Mouse (Mus musculus): ENCODE measurements around the gene Nlrc5. TPM values are rescaled to one million over a fixed set of nuclear protein-coding genes. Genes with fewer than 3 reads are reported as not detected.

Gene Nlrc5
- polyA plus RNA-seq, 1 experiment from 2014 or later: 0.10 TPM

DNA sequence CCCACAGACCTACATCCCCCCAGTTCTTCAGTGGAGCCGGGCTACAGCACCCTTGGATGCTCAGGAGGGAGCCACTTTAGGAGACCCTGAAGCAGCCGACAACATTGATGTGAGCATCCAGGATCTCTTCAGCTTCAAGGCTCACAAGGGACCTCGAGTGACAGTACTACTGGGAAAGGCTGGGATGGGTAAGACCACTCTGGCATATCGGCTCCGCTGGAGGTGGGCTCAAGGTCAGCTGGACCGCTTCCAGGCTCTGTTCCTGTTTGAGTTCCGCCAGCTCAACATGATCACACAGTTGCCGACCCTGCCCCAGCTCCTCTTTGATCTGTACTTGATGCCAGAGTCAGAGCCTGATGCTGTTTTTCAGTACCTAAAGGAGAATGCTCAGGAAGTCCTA lies 41.6 kb downstream of the Nlrc5 start:
- H3K27me3 ChIP-seq: no peaks in the 10 kb centered on the region

DNA sequence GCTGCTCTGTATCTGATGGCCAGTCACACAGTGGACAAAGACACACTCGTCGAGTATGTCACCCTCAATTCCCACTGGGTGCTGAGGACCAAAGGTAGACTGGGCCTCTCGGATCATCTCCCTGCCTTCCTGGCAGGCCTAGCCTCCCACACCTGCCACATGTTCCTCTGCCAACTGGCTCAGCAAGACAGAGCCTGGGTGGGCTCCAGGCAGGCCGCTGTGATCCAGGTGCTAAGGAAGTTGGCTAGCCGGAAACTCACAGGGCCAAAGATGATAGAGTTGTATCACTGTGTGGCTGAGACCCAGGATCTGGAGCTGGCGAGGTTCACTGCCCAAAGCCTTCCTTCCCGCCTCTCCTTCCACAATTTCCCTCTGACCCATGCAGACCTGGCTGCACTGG lies 42.7 kb downstream of the Nlrc5 start:
- H3K4me2 ChIP-seq: no peak overlapping the region
- no peak for ATAC-seq (ENCODE audit: borderline replicate concordance, extremely low read depth, low FRiP score, low TSS enrichment)
- no peaks in the 10 kb centered on the region for H3K9me3 ChIP-seq
- WGBS: 73% methylated on average over 7 of the region's 7 CpGs
- no peak overlapping the region for H3K4me3 ChIP-seq
- H3K36me3 ChIP-seq: no peaks in the 10 kb centered on the region
- no peaks in the 10 kb centered on the region for H3K27me3 ChIP-seq
- no peak overlapping the region for H3K27ac ChIP-seq
- no peak overlapping the region for H3K9ac ChIP-seq
- H3K4me1 ChIP-seq: no peaks in the 10 kb centered on the region

More for the DNA sequence above, 41.6 kb downstream of the Nlrc5 start:
- ATAC-seq (ENCODE audit: borderline replicate concordance, extremely low read depth, low FRiP score, low TSS enrichment): no peak
- H3K9me3 ChIP-seq: no peaks in the 10 kb centered on the region
- H3K36me3 ChIP-seq: no peaks in the 10 kb centered on the region
- H3K4me2 ChIP-seq: no peak overlapping the region
- no peaks in the 10 kb centered on the region for H3K4me1 ChIP-seq
- no peak overlapping the region for H3K27ac ChIP-seq
- H3K4me3 ChIP-seq: no peak overlapping the region
- H3K9ac ChIP-seq: no peak overlapping the region
- WGBS: 56% methylated on average over 8 of the region's 8 CpGs

DNA sequence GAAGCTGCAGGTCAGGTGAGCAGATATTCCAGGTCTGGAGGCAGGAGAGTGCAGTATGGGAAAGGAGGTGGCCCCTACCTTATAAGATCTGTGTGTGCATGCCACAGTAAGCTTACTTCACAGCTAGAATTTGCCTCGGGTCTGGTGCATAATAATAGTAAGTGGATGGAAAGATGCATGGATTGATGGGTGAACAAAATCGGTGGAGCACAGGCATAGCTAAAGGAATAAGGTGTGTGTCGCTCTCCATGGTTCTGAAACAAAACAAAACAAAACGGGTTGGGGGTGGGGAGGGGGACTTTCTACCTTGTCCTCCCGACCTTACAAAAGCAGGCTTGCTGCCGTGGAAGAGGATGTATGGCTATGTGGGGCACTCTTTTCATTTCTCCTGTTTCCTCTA lies 47.9 kb downstream of the Nlrc5 start:
- Histone ChIP-seq H3K9me3 (no peaks in the 10 kb centered on the region), H3K36me3 (no peaks in the 10 kb centered on the region), H3K9ac (no peak overlapping the region), H3K4me1 (no peaks in the 10 kb centered on the region), H3K4me2 (no peak overlapping the region), H3K4me3 (no peak overlapping the region), H3K27me3 (no peaks in the 10 kb centered on the region), H3K27ac (no peak overlapping the region)
- no peak for ATAC-seq (ENCODE audit: borderline replicate concordance, extremely low read depth, low FRiP score, low TSS enrichment)
- WGBS: 7% methylated on average over 6 of the region's 6 CpGs

DNA sequence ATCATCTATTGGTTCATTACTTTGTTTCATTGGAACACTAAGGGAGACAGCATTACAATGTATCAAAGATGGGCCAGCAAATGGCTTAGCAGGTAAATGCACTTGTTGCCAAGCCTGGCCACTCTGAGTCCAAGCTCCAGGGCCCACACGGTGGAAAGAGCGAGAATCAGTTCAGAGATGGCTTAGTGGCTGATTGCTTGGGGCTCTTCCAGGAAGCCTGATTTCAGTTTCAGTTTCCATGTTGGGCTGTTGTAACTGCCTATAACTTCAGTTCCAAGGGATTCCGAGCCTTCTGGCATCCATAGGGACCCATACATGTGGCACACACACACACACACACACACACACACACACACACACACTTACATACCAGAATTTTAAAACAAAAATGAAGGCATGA lies 51.1 kb downstream of the Nlrc5 start:
- WGBS: 58% methylated on average over 3 of the region's 3 CpGs
- H3K9ac ChIP-seq: no peak overlapping the region
- no peaks in the 10 kb centered on the region for H3K4me1 ChIP-seq
- H3K27ac ChIP-seq: no peak overlapping the region
- H3K36me3 ChIP-seq: no peaks in the 10 kb centered on the region
- no peak for ATAC-seq (ENCODE audit: borderline replicate concordance, extremely low read depth, low FRiP score, low TSS enrichment)
- no peak overlapping the region for H3K4me2 ChIP-seq
- no peaks in the 10 kb centered on the region for H3K9me3 ChIP-seq
- peaks cover 1% of the 10 kb centered on the region; the same call in 1 of the 2 replicates for H3K27me3 ChIP-seq
- no peak overlapping the region for H3K4me3 ChIP-seq

DNA sequence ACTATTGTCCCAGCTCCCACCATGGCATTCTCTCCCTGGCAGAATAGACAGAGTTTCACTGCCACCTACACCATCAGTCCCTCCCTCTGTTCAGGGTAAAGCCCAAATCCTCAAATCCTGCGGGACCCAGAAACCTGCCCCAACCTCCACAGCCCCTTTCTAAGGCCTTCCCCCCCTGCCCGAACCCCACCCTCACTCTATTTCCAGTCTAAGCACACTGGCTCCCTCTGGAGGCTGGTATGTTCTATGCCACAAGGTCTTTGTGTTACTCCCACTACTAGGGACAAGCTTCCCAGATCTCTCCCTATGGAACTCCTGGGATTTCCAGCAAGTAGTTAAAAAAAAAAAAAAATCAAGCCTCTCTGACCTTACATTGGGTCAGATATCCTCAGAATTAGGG lies 51.7 kb downstream of the Nlrc5 start:
- no peak overlapping the region for H3K4me2 ChIP-seq
- H3K27ac ChIP-seq: no peak overlapping the region
- no peak overlapping the region for H3K4me3 ChIP-seq
- H3K36me3 ChIP-seq: no peaks in the 10 kb centered on the region
- no peaks in the 10 kb centered on the region for H3K4me1 ChIP-seq
- H3K27me3 ChIP-seq: peaks cover 5% of the 10 kb centered on the region; the same call in 1 of the 2 replicates
- H3K9me3 ChIP-seq: no peaks in the 10 kb centered on the region
- WGBS: 13% methylated on average over 2 of the region's 2 CpGs
- no peak for ATAC-seq (ENCODE audit: borderline replicate concordance, extremely low read depth, low FRiP score, low TSS enrichment)
- no peak overlapping the region for H3K9ac ChIP-seq

DNA sequence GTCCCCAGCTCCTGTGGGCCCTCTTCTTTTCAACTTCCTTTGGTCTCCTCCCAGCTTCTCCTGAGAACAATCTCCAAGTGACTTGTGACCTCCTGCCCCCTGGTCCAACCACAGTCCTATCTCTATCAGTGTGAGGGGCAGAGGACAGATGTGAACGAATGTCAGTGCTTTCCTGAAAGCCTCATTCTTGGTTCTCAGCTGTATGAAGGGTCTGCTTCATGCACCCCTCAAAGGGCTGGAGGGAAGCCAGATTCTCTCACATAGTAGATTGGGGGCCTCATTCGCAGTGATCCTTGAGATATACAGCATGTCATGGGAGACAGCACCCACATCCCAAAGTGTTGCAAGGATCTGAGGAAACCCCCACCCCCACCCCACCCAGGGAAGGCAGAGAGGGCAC lies 53.9 kb downstream of the Nlrc5 start:
- no peaks in the 10 kb centered on the region for H3K36me3 ChIP-seq
- H3K4me1 ChIP-seq: peaks cover 7% of the 10 kb centered on the region
- no peak for ATAC-seq (ENCODE audit: borderline replicate concordance, extremely low read depth, low FRiP score, low TSS enrichment)
- no peak overlapping the region for H3K4me3 ChIP-seq
- H3K27ac ChIP-seq: no peak overlapping the region
- H3K27me3 ChIP-seq: peaks cover 5% of the 10 kb centered on the region; the same call in 1 of the 2 replicates
- H3K9ac ChIP-seq: no peak overlapping the region
- H3K9me3 ChIP-seq: no peaks in the 10 kb centered on the region
- 60% methylated on average over 2 of the region's 2 CpGs for WGBS
- H3K4me2 ChIP-seq: no peak overlapping the region

DNA sequence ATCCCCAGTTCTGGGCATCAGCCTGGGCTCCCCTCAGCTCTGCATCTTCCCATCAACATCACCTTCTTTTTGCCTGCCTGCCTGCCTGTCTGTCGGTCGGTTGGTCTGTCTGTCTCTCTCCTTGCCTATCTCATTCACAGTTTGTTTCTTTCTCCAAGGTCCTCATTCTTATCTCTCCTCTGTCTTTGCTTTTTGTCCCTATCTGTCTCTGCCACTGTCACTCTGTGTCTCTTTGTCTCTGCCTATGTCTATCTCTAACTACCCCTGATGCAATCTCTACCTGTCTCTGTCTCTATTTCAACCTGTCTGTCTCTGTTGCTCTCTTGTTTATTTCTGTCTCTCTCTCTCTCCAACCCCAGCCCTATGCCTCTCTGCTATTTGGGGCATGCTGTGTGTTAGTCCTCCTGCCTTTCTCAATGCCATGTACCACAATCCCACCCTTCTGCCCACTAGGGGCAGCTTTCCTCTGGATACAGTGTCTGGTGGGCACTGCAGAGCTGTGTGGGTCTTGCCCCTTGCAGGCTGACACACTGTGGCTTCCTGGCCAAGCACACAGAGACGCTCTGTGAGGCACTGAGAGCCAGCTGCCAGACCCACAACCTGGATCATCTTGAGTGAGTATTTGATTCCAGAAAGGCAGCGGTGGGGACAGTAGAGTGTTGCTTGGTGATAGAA lies 55.8 kb downstream of the Nlrc5 start:
- 59% methylated on average over 4 of the region's 4 CpGs for WGBS
- no peak overlapping the region for H3K27ac ChIP-seq
- ATAC-seq (ENCODE audit: borderline replicate concordance, extremely low read depth, low FRiP score, low TSS enrichment): no peak
- no peak overlapping the region for H3K4me2 ChIP-seq
- peaks cover 7% of the 10 kb centered on the region for H3K4me1 ChIP-seq
- no peak overlapping the region for H3K9ac ChIP-seq
- H3K27me3 ChIP-seq: peaks cover 5% of the 10 kb centered on the region; the same call in 1 of the 2 replicates
- no peaks in the 10 kb centered on the region for H3K36me3 ChIP-seq
- H3K4me3 ChIP-seq: no peak overlapping the region
- H3K9me3 ChIP-seq: no peaks in the 10 kb centered on the region

DNA sequence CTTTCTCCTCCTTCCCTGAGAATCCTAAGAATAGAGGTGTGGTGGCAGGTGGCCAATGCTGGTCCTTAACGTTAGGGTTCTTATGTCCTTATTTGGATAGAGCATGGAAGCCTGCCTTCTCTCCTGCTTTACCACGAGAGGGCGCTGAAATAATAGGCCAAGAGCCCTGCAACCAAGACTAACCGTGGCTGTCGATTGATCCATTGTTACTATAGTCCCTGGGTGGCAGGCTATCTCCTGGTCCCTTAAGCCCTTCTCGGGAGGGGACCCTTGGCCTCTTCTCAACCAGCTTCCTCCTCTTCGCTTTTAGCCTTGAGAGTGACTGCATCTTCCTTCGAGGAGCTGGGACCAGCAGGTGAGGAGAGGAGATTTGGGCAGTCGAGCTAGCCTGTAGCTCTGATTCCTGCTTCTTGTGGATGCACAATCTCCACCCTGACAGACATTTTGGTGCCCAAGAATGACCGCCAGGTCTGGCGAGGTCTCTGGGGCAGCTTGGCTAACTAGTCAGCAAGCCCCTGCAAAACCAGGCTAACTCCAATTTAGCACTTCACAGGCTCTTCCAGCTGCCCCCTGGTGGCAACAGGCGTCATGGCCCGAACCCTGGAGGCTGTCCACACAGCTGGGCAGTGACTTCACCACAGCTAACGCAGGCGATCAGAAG lies 58.0 kb downstream of the Nlrc5 start:
- Histone ChIP-seq H3K27me3 (peaks cover 5% of the 10 kb centered on the region; the same call in 1 of the 2 replicates), H3K9ac (peak overlapping the region; percentile 38), H3K4me2 (peak overlapping the region; percentile 60), H3K36me3 (no peaks in the 10 kb centered on the region), H3K9me3 (no peaks in the 10 kb centered on the region), H3K4me3 (peak overlapping the region; percentile 23), H3K27ac (no peak overlapping the region), H3K4me1 (peaks cover 7% of the 10 kb centered on the region)
- ATAC-seq (ENCODE audit: borderline replicate concordance, extremely low read depth, low FRiP score, low TSS enrichment): peak; percentile 63; the same call in 1 of the 2 replicates
- WGBS: 3% methylated on average over 15 of the region's 15 CpGs

DNA sequence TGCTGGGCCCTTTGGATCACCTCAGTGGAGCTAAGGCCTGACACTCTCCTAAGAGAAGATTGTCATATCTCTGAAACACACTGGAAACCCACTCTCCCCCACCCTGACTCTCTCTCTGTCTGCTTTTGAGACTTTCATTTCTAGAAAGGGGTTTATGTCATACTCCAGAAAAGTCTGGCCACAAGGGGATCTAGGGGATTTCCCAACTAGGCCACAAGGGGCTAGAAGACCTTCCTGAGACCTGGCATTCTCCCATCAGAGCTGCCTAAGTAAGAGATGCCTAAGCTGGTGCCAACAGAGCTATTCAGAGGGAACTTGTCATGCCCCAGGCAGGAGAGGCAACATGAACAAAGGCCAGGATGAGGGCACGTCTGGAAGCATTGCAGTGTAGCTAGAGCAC lies 59.1 kb downstream of the Nlrc5 start:
- Histone ChIP-seq H3K4me1 (peaks cover 7% of the 10 kb centered on the region), H3K9ac (no peak overlapping the region), H3K9me3 (no peaks in the 10 kb centered on the region), H3K27me3 (peaks cover 5% of the 10 kb centered on the region; the same call in 1 of the 2 replicates), H3K36me3 (no peaks in the 10 kb centered on the region), H3K27ac (no peak overlapping the region), H3K4me3 (no peak overlapping the region), H3K4me2 (no peak overlapping the region)
- 52% methylated on average over 1 of the region's 1 CpGs for WGBS
- ATAC-seq (ENCODE audit: borderline replicate concordance, extremely low read depth, low FRiP score, low TSS enrichment): no peak

DNA sequence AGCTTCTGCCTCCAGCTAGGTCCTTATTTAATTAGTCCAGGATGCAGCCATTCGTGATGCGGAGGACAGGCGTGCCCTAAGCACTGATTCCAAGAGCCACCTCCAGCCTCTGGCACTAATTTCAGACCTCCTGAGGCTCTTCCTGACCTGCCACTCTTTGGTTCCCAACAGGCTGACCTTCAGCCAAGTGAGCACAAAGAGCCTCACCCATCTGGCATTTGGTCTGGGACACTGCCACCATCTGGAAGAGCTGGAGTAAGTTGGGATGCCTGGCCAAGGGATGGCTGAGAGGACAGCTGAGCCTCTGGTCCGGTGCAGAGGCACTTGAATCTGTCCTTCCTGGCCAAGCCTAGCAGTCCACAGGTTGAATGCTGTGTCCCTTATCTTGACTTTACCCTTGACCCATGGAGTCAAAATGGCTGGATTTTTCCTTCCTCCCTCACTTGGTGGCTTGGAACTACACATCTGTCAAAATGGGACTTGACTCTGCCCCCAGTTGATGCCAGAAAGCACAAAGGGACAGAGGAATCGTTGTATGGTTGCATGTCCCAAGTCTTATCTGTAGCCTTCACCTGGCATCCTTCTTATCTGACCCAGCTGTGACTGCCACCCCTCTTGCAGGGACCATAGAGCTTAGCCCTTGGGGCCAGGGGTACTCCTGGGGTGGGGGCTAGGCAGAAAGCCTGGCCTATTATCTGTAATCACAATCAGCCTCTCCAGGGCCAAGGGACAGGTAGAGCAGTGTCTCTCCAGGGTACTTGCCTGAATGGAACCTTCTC lies 81.5 kb downstream of the Nlrc5 start:
- H3K4me3 ChIP-seq: no peak overlapping the region
- H3K4me2 ChIP-seq: no peak overlapping the region
- no peaks in the 10 kb centered on the region for H3K36me3 ChIP-seq
- WGBS: 64% methylated on average over 5 of the region's 5 CpGs
- no peak for ATAC-seq (ENCODE audit: borderline replicate concordance, extremely low read depth, low FRiP score, low TSS enrichment)
- H3K4me1 ChIP-seq: no peaks in the 10 kb centered on the region
- H3K9me3 ChIP-seq: no peaks in the 10 kb centered on the region
- no peak overlapping the region for H3K27ac ChIP-seq
- H3K27me3 ChIP-seq: no peaks in the 10 kb centered on the region
- no peak overlapping the region for H3K9ac ChIP-seq

DNA sequence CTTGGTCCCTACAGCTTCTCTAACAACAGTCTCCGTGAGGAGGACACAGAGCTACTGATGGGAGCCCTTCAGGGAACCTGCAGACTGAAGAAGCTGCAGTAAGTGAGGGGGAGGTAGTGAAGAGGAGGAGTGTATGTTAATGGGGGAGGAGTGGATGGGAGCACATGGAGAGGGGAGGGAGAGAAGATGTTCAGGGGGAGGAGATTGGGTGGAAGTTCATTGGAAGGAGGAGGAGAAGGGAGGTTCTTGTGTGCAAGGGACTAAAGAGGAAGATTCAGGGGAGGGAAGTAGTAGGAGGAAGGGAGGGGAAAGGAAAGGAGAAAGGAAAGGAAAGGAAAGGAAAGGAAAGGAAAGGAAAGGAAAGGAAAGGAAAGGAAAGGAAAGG lies 82.0 kb downstream of the Nlrc5 start:
- 25% methylated on average over 1 of the region's 1 CpGs for WGBS
- Histone ChIP-seq H3K9ac (no peak overlapping the region), H3K4me3 (no peak overlapping the region), H3K27ac (no peak overlapping the region), H3K4me1 (no peaks in the 10 kb centered on the region), H3K27me3 (no peaks in the 10 kb centered on the region), H3K36me3 (no peaks in the 10 kb centered on the region), H3K9me3 (no peaks in the 10 kb centered on the region), H3K4me2 (no peak overlapping the region)
- no peak for ATAC-seq (ENCODE audit: borderline replicate concordance, extremely low read depth, low FRiP score, low TSS enrichment)

DNA sequence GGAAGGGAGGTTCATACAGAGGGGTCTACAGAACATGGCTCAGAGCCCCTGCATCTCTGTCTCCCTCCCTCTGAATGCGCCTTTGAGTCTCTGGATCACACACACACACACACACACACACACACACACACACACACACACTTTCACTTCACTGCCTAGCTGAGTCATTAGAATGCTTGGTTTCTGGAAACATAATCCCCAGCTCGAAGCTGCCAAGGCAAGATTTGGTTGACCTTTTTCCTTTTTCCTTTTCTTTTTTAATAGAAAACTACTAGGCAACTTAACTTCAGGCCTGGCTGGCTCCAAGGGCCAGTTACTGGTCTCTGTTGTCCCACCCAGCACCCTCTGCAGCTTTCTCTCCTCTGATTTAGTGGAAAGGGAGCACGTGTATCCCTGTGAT lies 82.6 kb downstream of the Nlrc5 start:
- 63% methylated on average over 3 of the region's 3 CpGs for WGBS
- no peaks in the 10 kb centered on the region for H3K4me1 ChIP-seq
- no peaks in the 10 kb centered on the region for H3K36me3 ChIP-seq
- no peak overlapping the region for H3K4me2 ChIP-seq
- H3K4me3 ChIP-seq: no peak overlapping the region
- H3K27me3 ChIP-seq: no peaks in the 10 kb centered on the region
- H3K27ac ChIP-seq: no peak overlapping the region
- H3K9ac ChIP-seq: no peak overlapping the region
- no peaks in the 10 kb centered on the region for H3K9me3 ChIP-seq
- ATAC-seq (ENCODE audit: borderline replicate concordance, extremely low read depth, low FRiP score, low TSS enrichment): no peak

Data from lung, embryonic 15.5 days (tissue).